Mouse (Mus musculus) left cerebral cortex, postnatal 25 days (tissue): ENCODE measurements at regions not wholly inside any gene's neighbourhood (a gene's known extent, or its start where the extent isn't known, plus 50 kb on each side); places are given as distances from the start of the nearest gene placed in this dataset.

Source experiments
- DNase-seq, 2 experiments: peaks; one replicate each; pipeline ENCODE4 v3.0.0; 2022; ENCODE audit warnings: low spot score in 2 of 2, mixed read lengths in 1 of 2
- intact Hi-C: fragments of 180-260 bp; cut with DNase I; formaldehyde crosslinking; loops from one replicate; pipeline ENCODE4 v1.15.1; 2025

DNA sequence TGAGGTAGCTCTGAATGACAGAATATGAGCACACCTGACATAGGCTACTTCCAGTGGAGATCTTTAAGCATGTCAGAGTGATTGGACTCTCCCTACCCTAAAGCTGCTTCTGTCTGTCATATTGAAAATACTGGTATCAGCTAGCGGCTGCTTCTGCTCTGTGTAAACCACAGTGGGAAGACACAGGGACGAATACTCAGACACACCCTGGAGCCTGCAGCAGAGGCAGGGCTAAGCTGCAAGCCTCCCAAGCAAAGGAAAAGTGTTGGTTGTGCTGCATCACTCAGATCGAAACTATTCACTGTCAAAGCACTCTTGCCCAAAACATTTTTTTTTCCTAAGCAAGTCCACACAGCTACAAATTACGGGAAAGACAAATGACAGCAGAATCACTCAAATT is 270.4 kb downstream of the Cd47 start:
- no peak for DNase-seq
- intact Hi-C loops, result no loop called here

DNA sequence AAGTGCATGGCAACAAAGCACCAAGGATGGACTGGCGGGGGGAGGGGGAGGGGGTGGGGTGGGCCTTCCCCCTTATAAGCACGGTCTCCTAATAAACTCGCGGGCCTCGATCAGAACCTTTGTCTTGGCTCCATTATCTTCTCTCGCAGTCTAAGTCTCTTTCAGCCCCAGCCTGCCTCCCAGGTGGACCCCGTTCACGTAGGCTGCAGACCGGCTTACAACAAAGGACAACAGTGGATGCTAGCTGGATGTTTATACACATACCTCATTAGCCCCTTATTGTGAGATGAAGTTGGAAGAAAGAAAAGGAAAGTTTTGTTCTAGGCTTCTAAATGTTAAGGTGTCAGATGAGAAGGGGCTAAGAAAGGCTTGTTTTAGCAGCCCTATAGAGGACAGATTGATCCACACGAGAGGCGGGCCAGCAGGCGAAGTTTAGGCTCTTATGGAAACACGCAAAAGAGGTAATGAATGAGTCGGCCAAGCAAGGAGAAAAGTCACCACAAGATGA is 272.6 kb downstream of the Cd47 start:
- no peak for DNase-seq
- intact Hi-C loops, result no loop called here

DNA sequence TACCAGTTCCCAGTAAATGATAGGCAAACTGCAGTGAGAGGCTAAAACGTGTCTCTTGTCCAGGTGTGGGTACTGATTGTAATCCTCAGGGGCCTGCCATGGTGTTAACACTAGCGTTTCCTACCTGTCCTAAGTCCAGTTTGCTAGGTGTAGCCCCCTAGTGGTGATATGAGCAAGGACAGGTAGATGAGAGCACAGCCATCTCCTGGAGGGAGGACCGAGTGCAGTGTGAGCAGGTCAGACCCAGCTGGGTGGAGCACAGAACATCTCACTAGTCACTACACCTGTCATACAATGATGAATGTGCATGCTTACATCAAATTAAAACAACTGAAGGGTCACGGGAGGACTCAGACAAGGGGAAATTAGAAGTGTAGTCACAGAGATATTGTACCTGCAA is 273.6 kb downstream of the Cd47 start:
- intact Hi-C loops, result no loop called here

DNA sequence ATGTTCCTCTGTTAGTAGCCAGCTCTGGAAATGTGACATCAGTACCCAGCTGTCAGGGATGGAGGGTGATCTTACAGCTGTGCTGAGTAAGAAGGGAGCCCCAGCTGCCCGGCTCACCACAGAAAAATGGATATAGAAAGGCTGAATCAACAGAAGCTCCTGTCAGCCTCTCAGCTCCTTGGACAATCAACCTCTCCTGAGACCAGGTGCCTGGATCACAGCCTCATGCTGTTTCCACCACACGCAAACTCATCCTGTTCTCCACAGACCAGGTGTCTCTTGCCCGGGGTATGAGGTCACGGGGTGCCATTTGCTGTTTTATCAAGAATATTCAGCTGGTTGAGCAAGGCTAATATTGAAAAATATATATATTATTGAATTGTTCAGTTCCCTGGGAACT is 275.3 kb downstream of the Cd47 start:
- DNase-seq, result no peak
- intact Hi-C loops, result no loop called here

More for the DNA sequence above, 273.6 kb downstream of the Cd47 start:
- DNase-seq, result no peak

DNA sequence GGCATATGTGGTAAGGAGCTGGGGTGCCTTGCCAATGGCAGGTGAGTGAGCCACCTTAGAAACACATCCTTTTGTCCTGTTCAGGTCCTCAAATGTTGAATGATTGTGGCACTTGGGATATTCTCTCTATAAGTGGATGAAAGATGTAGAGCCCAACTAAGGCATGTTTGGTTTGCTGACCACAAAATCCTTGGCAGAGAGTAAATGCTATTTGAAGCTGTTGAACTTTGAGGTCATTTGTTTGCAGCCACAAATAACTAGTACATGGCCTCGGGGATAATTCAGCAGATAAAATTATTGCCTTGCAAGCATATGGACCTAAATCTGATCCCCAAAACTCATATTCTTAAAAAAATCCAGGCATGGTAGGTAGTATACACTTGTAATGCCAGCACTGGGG is 281.2 kb downstream of the Cd47 start:
- no peak for DNase-seq
- intact Hi-C loops, result no loop called here

DNA sequence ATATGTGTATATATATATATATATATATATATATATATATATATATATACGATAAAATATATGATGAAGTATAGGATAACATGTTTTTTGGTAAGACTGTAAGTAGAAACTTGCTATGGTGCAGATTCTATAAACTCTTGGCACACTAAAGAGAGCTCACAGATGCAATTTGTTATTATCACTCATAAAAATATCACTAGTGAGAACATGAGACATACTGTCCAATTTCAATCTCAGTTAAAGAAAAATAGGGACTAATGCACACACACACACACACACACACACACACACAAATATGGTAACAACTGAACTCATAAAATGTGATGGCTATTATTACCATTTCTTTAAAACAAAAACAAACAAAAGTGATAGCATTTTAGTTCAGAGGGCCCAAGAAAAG is 292.0 kb downstream of the Cd47 start:
- intact Hi-C loops, result no loop called here
- DNase-seq, result no peak

DNA sequence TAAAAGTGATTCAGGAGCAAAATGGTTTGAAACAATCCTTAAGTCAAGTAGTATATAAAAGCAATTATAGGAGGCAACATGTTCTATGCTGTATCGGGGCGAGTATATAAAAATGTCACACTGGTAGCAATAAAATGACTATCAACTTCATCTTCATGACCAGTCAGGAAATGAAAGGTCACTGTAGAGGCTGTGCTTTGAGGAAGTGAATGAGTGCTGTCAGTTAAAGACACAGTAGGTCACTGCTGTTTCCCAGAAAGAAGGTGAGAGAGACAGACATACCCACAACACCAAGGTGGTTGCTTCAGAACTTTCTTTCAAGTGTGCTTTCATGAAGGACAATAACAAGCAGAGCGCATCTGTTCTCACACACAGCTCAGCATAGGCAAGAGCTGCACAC is 292.4 kb downstream of the Cd47 start:
- intact Hi-C loops, result no loop called here
- no peak for DNase-seq

DNA sequence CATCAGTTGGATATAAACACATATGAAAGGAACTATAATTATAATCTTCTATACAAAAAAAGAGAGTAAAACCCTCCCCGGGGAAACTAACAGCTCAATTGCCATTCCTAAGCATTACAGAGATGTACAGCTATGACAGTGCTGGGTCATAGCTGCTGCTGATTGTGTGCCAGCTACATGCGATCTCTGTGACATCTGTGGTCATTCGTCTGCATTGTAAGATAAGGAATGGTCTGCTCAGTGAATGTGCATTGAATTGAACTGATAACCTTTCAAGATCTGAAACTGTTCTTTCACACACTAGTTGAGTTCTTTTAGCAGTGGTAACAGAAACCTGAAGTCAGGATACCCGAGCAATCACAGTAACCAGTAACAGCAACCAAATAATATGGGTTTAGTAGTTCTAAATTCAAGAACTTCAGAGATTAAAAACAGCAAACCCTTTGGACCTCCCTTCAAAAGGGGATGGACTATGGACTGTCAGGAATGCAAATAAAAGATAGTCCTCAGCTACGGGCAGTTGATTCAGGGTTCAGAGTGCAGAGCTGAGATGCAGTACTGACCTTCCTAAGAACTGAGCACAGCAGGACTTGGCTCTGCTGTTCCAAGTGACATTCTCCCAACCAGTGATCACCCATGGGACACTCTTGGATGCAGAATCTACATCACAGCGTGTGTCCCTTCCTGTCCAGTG is 295.7 kb downstream of the Cd47 start:
- no peak for DNase-seq
- intact Hi-C loops, result no loop called here

DNA sequence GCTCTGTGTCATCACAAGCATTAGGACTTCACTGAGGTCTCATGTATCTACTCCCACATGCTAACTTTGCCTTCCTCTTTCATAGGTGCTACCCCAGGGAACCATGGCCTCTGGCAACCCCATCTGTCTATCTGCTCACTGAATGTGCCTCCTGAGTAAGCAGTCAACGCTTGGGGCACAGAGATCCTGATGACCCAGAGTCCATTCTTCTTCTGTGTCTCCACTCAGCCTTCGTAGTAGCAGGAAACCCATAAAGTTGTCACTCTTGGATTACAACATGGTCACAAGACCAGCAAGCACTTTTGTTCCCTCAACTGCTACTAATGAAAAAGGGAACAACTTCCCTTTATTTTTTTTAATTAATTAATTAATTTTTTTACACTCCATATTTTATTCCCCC is 296.2 kb downstream of the Cd47 start:
- intact Hi-C loops, result no loop called here
- DNase-seq, result no peak

DNA sequence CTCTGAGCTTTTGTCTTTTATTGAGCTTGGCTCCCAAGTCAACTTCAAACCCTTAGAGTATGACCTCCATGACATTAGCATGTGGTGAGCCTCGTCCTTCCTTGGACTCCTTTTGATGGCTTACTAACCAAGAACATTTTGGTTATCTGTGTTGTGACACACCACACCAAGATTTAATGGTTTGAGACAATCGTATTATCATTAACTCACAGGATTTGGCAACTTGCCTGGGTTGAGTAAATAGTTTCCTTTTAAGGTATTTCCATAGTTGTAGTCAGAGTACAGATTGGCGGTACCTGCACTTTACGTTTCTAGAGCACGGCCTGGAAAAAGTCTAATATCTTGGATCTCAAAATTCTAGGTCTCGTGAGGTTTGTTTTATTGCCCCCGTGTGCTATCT is 303.0 kb downstream of the Cd47 start:
- intact Hi-C loops, result no loop called here
- no peak for DNase-seq

DNA sequence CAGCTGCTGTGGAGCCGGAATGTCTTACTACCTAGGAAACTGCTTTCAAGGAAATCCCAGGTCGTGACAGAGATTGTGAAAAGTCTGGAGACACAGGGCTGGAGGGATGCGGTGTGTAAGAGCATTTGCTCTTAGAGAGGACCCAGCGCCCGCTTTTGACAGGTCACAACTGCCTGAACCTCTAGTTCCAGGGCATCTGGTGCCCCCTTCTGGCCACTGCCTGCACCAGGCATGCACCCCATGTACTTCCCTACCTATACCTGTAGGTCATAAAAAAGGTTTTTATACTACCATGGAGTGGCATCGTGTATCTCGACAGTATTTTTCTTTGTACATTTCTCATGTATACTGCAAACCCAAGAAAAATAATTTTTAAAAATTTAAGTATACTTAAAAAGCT is 314.0 kb downstream of the Bbx start:
- DNase-seq, result no peak
- intact Hi-C loops, result no loop called here

DNA sequence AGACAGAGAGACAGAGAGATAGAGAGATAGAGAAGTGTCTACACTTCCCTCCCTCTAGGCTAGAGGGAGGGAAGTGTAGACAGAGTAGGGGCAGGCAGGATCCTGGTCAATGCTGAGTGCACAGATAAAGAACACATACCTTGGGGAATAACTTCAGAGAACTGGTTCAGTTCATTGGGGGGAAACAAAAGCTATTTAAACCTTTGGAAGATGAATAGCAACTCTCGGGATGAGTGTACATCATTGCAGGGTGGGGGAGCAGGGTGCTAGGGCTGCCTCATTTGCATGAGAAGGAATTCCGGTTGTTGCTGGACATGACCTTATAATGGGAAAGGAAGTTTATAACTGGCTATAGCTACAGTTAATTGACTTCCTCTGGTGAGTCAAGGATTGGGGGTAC is 309.7 kb downstream of the Bbx start:
- intact Hi-C loops, result no loop called here
- no peak for DNase-seq

DNA sequence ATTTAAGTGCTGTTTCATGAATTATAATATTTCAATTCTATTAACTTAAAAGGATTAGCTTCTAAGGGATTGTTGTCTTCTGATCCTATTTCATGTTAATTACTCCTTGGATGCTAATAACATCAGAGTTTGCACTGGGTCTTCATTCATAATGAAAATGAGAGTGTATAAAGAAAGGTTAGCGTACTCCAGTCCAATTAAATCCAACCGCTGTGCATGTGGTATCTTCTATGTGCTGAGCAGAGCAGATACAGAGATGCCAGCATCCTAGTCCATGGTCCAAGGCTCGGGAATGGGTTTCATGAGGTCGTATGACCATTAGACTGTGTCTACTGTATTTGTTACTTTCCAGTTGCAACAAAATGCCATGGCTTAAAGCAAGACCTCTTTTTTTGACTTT is 307.5 kb downstream of the Bbx start:
- DNase-seq, result no peak
- intact Hi-C loops, result no loop called here

DNA sequence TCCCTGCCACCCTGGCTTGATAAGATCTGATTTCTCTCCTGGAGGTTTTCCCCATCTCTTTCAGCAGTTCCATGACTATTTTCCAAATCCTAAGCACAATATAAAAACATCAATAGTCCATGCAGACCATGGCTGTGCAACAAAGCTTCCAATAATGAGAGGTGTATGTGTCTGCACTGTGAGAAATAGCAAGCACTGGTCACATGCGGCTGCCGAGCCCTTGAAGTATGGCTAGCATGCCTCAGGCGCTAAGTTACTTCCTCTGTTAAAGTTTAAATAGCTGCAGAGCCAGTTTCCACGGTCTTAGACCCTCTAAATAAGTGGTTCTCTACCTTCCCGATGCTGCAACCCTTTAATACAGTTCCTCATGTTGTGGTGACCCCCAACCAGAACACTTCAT is 306.6 kb downstream of the Bbx start:
- intact Hi-C loops, result no loop called here

DNA sequence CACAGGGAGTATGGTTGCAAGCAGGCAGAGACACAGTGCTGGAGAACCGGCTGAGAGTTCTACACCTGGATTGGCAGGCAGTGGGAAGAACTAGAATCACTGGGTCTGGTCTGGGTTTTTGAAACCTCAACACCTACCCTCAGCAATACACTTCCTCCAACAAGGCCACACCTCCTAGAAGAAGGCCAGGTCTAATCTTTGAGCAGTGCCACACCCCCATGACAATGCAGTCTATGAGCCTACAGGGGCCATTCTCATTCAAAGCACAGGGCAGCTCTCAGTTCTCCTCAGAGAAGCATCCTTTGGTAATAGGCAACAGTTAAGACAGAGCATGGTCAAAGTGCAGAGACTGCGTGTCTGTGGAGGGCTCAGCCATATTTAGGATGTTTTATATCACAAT is 300.8 kb downstream of the Bbx start:
- no peak for DNase-seq
- intact Hi-C loops, result no loop called here

More for the DNA sequence above, 306.6 kb downstream of the Bbx start:
- no peak for DNase-seq
